Mouse (Mus musculus) kidney, embryonic 15.5 days (tissue): ENCODE measurements at regions not wholly inside any gene's neighbourhood (a gene's known extent, or its start where the extent isn't known, plus 50 kb on each side); places are given as distances from the start of the nearest gene placed in this dataset.

Experiments used
- ATAC-seq: fragments of 200-750 bp; cut with Nextera tagmentation; replicated peaks from 2 replicates; pipeline ENCODE4 v1.8.0; 2017; ENCODE audit warnings: moderate TSS enrichment; ENCODE audit not compliant: low FRiP score
- H3K27ac ChIP-seq: fragments of 300-500 bp; sonication (generic); 2 replicates; pipeline ENCODE4 v1.5.1; 2015; ENCODE audit warnings: mild to moderate bottlenecking, inconsistent platforms
- H3K27me3 ChIP-seq: fragments of 300-500 bp; sonication (generic); 2 replicates; pipeline ENCODE4 v1.6.1; 2015; ENCODE audit warnings: inconsistent platforms
- H3K36me3 ChIP-seq: fragments of 300-500 bp; sonication (generic); 2 replicates; pipeline ENCODE4 v1.6.1; 2015; ENCODE audit warnings: inconsistent platforms
- H3K4me1 ChIP-seq: fragments of 300-500 bp; sonication (generic); 2 replicates; pipeline ENCODE4 v1.6.1; 2015; ENCODE audit warnings: inconsistent platforms
- H3K4me2 ChIP-seq: fragments of 300-500 bp; sonication (generic); 2 replicates; pipeline ENCODE4 v1.6.1; 2015; ENCODE audit warnings: moderate library complexity, mild to moderate bottlenecking, inconsistent platforms
- H3K4me3 ChIP-seq: fragments of 300-500 bp; sonication (generic); replicated peaks from 2 replicates; pipeline ENCODE4 v1.5.1; 2015; ENCODE audit warnings: mild to moderate bottlenecking, inconsistent platforms
- H3K9ac ChIP-seq: fragments of 300-500 bp; sonication (generic); 2 replicates; pipeline ENCODE4 v1.6.1; 2015; ENCODE audit warnings: mild to moderate bottlenecking, inconsistent platforms
- H3K9me3 ChIP-seq: fragments of 300-500 bp; sonication (generic); replicated peaks from 2 replicates; pipeline ENCODE4 v1.6.1; 2016; ENCODE audit warnings: inconsistent platforms
- WGBS: fragments of 180-500 bp; shearing (Covaris S2); methylation state at CpG from one replicate; pipeline ENCODE4 v1.1.7; 2015; ENCODE audit warnings: mixed read lengths; 5-methylcytosine and 5-hydroxymethylcytosine counted together

DNA sequence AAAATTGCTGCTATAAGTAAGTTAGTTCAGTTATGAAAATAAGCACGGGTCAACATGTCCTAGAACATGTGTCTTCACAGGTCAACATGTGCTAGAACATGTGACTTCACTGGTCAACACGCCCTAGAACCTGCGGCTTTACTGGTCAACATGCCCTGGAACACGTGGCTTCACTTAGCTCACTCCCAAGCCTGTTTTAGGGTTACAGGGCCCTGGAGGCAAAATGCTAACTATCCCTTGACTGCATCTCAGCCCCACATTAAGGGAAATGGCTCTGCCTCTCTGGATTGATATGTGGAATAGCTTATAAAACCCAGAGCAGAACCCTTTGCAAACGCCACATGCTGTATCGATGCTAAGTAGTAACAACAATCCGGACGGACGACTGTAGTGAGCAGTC is 67.8 kb downstream of the Nkx6-1 start:
- Histone ChIP-seq H3K9ac (no peak overlapping the region), H3K4me3 (no peak overlapping the region), H3K36me3 (no peaks in the 10 kb centered on the region), H3K4me2 (no peak overlapping the region), H3K9me3 (no peaks in the 10 kb centered on the region), H3K27ac (no peak overlapping the region), H3K4me1 (no peaks in the 10 kb centered on the region), H3K27me3 (0 out of 2 replicates have a peak, but pooled peaks cover 4% of the 10 kb centered on the region)
- 89% methylated on average over 9 of the region's 9 CpGs for WGBS
- ATAC-seq = no peak

DNA sequence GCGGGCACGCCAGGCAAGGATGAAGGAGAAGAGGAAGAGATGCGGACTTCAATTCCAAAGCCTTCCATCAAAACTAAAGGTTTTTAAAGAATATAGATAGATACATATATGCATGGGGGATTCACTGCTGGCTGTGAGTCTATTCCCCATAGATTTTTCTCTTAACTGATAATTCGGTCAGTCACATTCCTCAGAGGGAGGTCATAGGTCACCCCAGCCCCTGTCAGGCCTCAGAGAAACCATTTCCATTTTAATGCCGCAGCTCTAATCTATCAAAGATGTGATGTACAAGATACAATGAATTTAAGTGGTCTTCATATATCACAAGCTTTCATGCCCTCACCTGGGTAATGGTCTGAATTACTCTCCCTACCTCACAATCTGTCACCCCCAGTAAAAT is 73.6 kb downstream of the Nkx6-1 start:
- no peak for ATAC-seq
- 69% methylated on average over 5 of the region's 5 CpGs for WGBS
- H3K36me3 ChIP-seq = no peaks in the 10 kb centered on the region

DNA sequence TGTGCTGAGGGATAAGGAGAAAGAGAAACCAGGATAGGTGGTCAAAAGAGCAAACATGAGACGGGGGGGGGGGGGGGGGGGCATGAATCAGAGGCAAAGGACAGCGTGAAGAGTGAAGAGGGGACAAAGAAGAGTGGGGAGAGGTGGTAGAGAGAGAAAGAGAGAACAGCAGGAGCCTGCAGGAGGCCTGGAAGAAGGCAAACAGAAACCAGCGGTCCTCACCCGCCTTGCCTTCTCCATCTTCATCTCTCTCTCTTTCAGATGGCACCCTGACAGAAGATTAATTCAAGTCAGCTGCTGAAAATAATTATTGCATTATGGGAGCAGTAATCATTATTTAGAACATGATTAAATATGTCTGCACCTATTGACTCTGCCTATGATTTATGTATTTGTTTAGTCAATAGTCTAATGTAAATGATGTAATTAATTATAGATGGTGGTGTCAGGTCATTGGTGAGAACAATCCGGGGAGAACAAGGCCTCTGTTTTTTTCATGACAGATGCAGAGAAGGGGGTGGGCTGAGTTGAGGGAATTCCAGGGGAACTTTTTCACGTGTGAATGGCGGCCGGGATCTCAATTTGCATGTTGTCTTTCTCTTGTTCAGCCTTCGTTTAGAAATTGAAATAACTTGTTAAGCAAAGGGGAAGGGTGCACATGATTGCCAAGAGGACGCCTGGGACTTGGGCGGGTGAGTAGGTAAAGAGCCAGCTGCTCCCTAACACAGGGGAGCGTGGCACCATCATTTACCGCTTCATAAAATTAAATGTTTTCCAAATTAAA is 74.3 kb downstream of the Nkx6-1 start:
- no peak overlapping the region for H3K4me2 ChIP-seq
- WGBS = 60% methylated on average over 12 of the region's 13 CpGs

More for the DNA sequence above, 73.6 kb downstream of the Nkx6-1 start:
- no peak overlapping the region for H3K27ac ChIP-seq
- no peak overlapping the region for H3K9ac ChIP-seq
- no peak overlapping the region for H3K4me3 ChIP-seq
- H3K27me3 ChIP-seq = 0 out of 2 replicates have a peak, but pooled peaks cover 8% of the 10 kb centered on the region
- H3K4me2 ChIP-seq = no peak overlapping the region
- no peaks in the 10 kb centered on the region for H3K9me3 ChIP-seq
- no peaks in the 10 kb centered on the region for H3K4me1 ChIP-seq

DNA sequence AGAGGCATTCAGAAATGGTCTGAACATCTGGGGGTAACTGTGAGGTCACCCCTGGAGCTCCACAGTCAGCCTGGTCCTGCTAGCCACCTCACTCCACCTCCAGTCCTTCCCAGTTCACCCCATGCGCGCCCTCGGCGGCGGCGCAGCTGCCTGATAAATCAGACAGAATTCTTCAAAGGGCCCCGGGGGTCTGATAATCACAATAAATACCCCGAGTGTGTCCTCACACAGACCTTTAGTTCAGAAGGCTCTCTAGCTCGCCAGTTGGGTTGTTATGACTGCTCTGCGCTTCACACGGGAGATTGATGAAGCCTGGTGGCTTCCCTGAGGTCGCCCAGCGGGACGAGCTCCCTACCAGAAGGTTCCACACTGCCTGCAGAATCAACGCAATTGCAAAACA is 91.8 kb downstream of the Nkx6-1 start:
- WGBS = 60% methylated on average over 15 of the region's 15 CpGs
- Histone ChIP-seq H3K9me3 (no peaks in the 10 kb centered on the region), H3K27me3 (peaks cover 22% of the 10 kb centered on the region; the same call in 1 of the 2 replicates), H3K4me1 (no peaks in the 10 kb centered on the region), H3K4me3 (no peak overlapping the region), H3K4me2 (no peak overlapping the region), H3K9ac (no peak overlapping the region), H3K36me3 (no peaks in the 10 kb centered on the region), H3K27ac (no peak overlapping the region)
- no peak for ATAC-seq

More for the DNA sequence above, 74.3 kb downstream of the Nkx6-1 start:
- H3K36me3 ChIP-seq = no peaks in the 10 kb centered on the region
- ATAC-seq = no peak
- H3K27me3 ChIP-seq = 0 out of 2 replicates have a peak, but pooled peaks cover 8% of the 10 kb centered on the region
- no peak overlapping the region for H3K9ac ChIP-seq
- H3K4me1 ChIP-seq = no peaks in the 10 kb centered on the region
- H3K4me3 ChIP-seq = no peak overlapping the region
- no peak overlapping the region for H3K27ac ChIP-seq
- H3K9me3 ChIP-seq = no peaks in the 10 kb centered on the region

DNA sequence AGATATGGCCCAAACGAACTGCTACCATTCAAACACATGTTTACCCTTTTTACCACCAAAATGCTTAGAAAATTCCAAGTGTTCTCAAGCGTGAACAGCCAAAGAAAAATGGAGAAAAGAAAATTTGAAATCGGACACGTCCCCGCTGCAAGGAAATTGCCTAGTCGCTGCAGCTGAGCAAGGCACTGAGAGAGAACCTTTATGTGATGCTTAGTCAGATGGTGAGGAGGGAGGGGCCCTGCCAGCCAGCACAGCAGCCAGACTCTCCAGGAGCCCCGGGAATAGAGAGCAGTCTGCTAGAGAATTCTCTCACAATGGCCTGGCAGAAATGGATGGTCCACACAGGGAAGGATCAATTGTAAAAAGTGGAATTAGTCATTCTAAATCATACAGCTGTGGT is 99.0 kb downstream of the Nkx6-1 start:
- Histone ChIP-seq H3K27me3 (no peaks in the 10 kb centered on the region), H3K4me1 (no peaks in the 10 kb centered on the region), H3K4me3 (no peak overlapping the region), H3K4me2 (no peak overlapping the region), H3K9ac (no peak overlapping the region), H3K36me3 (no peaks in the 10 kb centered on the region), H3K9me3 (no peaks in the 10 kb centered on the region), H3K27ac (no peak overlapping the region)
- WGBS = 43% methylated on average over 7 of the region's 7 CpGs
- ATAC-seq = no peak

DNA sequence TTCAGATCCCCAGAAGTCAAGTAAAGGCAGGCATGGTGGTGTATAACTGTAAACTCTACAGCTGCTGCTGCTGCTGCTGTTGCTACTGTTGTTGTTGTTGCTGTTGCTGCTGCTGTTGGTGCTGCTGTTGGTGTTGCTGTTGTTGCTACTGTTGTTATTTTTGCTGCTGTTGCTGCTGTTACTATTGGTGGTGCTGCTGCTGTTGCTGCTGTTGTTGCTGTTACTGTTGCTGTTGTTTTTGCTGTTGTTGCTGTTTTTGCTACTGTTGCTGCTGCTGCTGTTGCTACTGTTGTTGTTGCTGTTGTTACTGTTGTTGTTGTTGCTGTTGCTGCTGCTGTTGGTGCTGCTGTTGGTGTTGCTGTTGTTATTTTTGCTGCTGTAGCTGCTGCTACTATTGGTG is 104.4 kb downstream of the Nkx6-1 start:
- Histone ChIP-seq H3K9ac (no peak overlapping the region), H3K36me3 (no peaks in the 10 kb centered on the region), H3K9me3 (no peaks in the 10 kb centered on the region), H3K4me1 (no peaks in the 10 kb centered on the region), H3K27me3 (no peaks in the 10 kb centered on the region), H3K4me3 (no peak overlapping the region), H3K27ac (no peak overlapping the region), H3K4me2 (no peak overlapping the region)
- no peak for ATAC-seq

DNA sequence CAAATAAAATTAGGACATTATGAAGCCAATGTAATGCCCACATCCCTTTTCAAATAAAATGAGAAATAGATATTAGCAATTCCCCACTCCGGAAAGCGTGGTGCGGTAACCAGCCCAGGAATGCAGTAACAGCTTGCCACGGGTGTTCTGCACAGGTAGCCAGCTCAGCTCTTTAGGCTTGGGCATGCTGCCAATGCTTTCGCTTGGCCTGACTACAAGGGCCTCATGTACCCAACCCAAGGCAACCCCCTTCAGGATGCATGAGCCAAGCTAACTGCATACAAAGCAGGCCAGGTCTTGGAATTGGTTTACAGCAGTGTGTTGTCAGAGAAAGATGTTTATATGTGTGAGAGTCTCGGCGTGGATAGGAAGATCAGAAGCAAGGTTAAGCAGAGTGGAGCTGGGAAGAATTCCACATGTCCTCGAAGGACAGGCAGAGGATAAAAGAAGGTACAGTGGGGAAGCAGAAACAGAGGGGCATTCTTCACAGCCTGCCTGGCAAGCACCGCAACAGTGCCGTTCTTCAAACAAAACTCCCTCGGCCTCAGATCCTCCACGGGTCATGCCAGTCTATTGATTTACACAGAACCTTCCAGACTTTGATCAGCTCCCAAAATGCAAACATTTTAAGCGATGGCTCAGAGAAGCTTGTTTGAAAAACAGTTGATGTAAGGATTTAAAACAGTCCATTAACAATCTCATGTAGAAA is 106.4 kb downstream of the Nkx6-1 start:
- Histone ChIP-seq H3K9me3 (no peaks in the 10 kb centered on the region), H3K27me3 (no peaks in the 10 kb centered on the region; the same call in 1 of the 2 replicates), H3K9ac (no peak overlapping the region), H3K4me1 (no peaks in the 10 kb centered on the region), H3K4me2 (no peak overlapping the region), H3K36me3 (no peaks in the 10 kb centered on the region), H3K27ac (no peak overlapping the region), H3K4me3 (no peak overlapping the region)
- 54% methylated on average over 13 of the region's 13 CpGs for WGBS
- no peak for ATAC-seq

DNA sequence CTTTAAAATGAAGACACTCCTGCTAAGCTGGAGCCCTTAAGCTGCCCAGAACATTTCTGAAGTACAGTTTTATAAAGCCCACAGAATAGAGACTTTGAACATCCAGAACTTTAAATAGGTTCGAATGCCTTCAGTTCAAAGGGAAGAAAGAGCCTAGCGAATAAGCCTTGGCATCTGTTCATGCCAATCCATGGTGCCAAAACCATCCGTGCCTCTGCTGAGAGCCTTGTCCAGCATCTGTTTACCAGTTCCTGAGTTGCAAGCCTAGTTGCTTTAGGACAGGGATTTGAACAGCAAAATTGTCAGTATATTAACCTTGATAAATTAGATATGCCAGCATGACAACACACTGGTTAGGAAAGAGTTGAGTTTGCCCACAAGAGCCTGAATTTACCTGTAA is 107.6 kb downstream of the Nkx6-1 start:
- no peaks in the 10 kb centered on the region for H3K4me1 ChIP-seq
- no peak overlapping the region for H3K27ac ChIP-seq
- 95% methylated on average over 3 of the region's 3 CpGs for WGBS
- H3K4me2 ChIP-seq = no peak overlapping the region
- no peak overlapping the region for H3K4me3 ChIP-seq
- H3K9me3 ChIP-seq = no peaks in the 10 kb centered on the region
- ATAC-seq = no peak
- no peaks in the 10 kb centered on the region; the same call in 1 of the 2 replicates for H3K27me3 ChIP-seq
- H3K36me3 ChIP-seq = no peaks in the 10 kb centered on the region
- no peak overlapping the region for H3K9ac ChIP-seq

DNA sequence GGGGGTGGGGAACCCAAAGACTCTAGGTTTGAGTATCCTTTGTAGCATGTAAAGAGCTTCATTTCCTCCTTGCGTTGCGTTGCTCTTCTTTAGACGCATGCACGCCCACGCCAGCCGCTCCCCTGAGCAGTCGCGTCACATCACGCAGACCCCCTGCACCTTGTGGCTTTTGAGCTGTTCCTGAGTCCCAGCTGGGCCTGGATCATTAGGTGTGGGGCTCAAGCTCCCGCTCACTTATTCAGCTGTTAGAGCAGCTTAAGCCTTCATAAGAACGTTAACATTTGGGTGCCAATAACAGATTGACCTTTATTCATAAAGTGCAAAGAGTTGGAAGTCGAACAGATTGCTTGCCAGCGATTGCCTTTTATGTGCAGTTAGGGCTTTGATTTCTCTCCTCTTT is 121.5 kb downstream of the Nkx6-1 start:
- Histone ChIP-seq H3K9me3 (no peaks in the 10 kb centered on the region), H3K27ac (no peak overlapping the region), H3K4me2 (no peak overlapping the region), H3K9ac (no peak overlapping the region), H3K4me3 (no peak overlapping the region), H3K36me3 (no peaks in the 10 kb centered on the region), H3K4me1 (peaks cover 10% of the 10 kb centered on the region), H3K27me3 (peaks cover 60% of the 10 kb centered on the region)
- 36% methylated on average over 13 of the region's 13 CpGs for WGBS
- no peak for ATAC-seq

DNA sequence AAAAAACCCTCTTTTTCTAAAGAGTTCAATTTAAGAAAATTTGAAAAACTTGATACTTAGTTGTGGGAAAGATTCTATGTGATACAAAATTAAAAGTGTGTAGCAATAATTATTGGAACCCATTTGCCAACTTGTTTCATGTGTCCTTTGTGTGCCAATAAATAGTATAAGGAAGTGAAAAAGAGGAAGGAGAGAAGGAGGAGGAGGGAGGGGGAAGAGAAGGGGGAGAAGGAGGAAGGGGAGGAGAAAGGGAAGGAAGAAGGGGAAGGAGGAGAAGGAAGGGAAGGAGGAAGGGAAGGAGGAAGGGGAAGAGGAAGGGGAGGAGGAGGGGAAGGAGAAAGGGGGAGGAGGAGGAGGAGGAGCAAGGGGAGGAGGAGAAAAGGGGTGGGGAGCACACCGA is 125.0 kb downstream of the Nkx6-1 start:
- Histone ChIP-seq H3K27ac (no peak overlapping the region), H3K4me2 (no peak overlapping the region), H3K4me3 (no peak overlapping the region), H3K9me3 (no peaks in the 10 kb centered on the region), H3K9ac (no peak overlapping the region), H3K4me1 (peaks cover 19% of the 10 kb centered on the region), H3K36me3 (no peaks in the 10 kb centered on the region), H3K27me3 (peaks cover 86% of the 10 kb centered on the region)
- WGBS = 70% methylated on average over 1 of the region's 1 CpGs
- ATAC-seq = no peak

DNA sequence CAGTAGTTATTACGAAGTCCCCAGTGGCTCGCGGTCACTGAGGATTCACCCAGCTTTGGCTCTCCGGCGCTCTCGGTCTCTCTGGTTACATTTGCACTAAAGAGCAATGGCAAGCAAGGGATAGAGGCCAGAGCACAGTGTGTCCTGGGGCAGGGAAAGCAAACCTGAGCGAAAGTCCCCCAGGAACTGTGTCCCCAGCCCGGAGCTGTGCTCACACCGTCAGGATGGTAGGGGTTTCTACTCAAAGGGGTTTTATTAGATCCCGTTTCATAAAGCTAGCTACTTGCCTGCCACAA is 125.6 kb downstream of the Nkx6-1 start:
- peak overlapping the region; percentile 42 for H3K4me2 ChIP-seq
- H3K9me3 ChIP-seq = no peaks in the 10 kb centered on the region
- no peak for ATAC-seq
- no peak overlapping the region for H3K4me3 ChIP-seq
- 8% methylated on average over 10 of the region's 10 CpGs for WGBS
- peaks cover 17% of the 10 kb centered on the region for H3K4me1 ChIP-seq
- H3K27ac ChIP-seq = no peak overlapping the region
- peaks cover 82% of the 10 kb centered on the region for H3K27me3 ChIP-seq
- H3K36me3 ChIP-seq = no peaks in the 10 kb centered on the region
- no peak overlapping the region for H3K9ac ChIP-seq

DNA sequence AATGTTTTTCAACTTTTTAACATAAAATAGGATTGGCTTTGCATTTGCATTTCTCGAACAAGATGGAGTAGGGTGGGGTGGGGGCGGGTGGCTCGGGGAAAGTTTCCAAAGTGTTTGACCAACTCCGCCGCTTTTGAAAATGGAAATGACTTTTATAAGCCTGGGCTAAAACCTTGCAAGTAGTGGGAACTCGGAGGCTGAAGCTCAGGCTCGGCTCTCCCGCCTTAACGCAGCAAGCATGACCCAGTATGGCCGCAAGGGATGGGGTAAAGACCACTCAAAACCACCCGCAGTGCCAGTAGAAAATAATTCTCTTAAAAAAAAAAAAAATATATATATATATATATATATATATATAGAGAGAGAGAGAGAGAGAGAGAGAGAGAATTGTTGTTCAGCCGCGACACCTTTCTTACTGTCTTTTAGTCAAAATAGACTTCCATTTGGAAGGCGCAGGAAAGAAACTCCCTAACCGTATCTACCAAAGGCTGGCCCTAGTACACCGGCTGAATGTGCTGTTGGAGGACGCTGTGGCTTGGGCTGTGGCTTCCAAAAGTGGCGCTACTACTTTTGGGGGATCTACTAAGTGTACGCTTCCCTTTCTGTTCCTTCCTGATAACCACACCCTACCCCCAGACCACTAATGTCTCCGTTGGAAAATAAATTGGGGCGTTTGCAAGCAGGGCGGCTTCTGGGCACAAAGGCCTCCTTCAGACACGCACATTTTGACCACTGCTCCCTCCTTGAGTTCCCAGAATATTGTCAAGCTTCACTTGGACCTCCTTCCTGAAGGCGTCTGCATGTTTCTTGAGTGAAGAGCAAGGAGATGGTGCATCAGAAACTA is 126.2 kb downstream of the Nkx6-1 start:
- no peak for ATAC-seq
- Histone ChIP-seq H3K9me3 (no peaks in the 10 kb centered on the region), H3K4me3 (peak overlapping the region; percentile 28), H3K4me2 (peak overlapping the region; percentile 55), H3K27ac (no peak overlapping the region), H3K36me3 (no peaks in the 10 kb centered on the region), H3K27me3 (peaks cover 78% of the 10 kb centered on the region), H3K4me1 (peaks cover 17% of the 10 kb centered on the region), H3K9ac (no peak overlapping the region)
- WGBS = 4% methylated on average over 24 of the region's 24 CpGs
